Mouse (Mus musculus) ES-E14 (cell line): ENCODE data around the gene Il4i1. TPM values are rescaled to one million over a fixed set of nuclear protein-coding genes. Genes with fewer than 3 reads are reported as not detected.
A peak's percentile ranks its signal among the peaks of the same experiment; 100 is the strongest.

Source experiments
- DNase-seq: peaks from one replicate; pipeline ENCODE4 v3.0.0-alpha.2; 2013; ENCODE audit warnings: low read depth, low spot score
- H3K27ac ChIP-seq: 2 replicates; pipeline ENCODE4 v1.5.1; 2012; ENCODE audit warnings: low read depth, mild to moderate bottlenecking, low read length, moderate library complexity, mixed read lengths; ENCODE audit not compliant: poor library complexity, insufficient read depth, severe bottlenecking
- H3K36me3 ChIP-seq: 2 replicates; pipeline ENCODE4 v1.6.1; 2012; ENCODE audit warnings: mild to moderate bottlenecking, low read length, moderate library complexity, mixed read lengths; ENCODE audit not compliant: control insufficient read depth, poor library complexity, insufficient read depth, severe bottlenecking
- H3K4me1 ChIP-seq, 2 experiments: fragments of 150-350 bp in 1 of 2; sonication (generic) in 1 of 2; 2 replicates each; pipeline ENCODE4 v1.6.1; 2012; ENCODE audit warnings: low read length in 2 of 2, mild to moderate bottlenecking in 1 of 2, mixed read lengths in 1 of 2; ENCODE audit not compliant: control insufficient read depth in 2 of 2, insufficient read depth in 2 of 2, poor library complexity in 1 of 2
- H3K4me3 ChIP-seq, 2 experiments: fragments of 150-350 bp in 1 of 2; sonication (generic) in 1 of 2; 2 replicates each; pipeline ENCODE4 v1.5.1; 2012; ENCODE audit warnings: low read length in 2 of 2, low read depth in 1 of 2, mild to moderate bottlenecking in 1 of 2, mixed read lengths in 1 of 2; ENCODE audit not compliant: insufficient read depth in 1 of 2, poor library complexity in 1 of 2, severe bottlenecking in 1 of 2
- H3K9ac ChIP-seq: 2 replicates; pipeline ENCODE4 v1.6.1; 2012; ENCODE audit warnings: low read depth, mild to moderate bottlenecking, low read length, mixed read lengths; ENCODE audit not compliant: poor library complexity, insufficient read depth, severe bottlenecking
- H3K9me3 ChIP-seq: fragments of 150-350 bp; sonication (generic); 2 replicates; pipeline ENCODE4 v1.6.1; 2012; ENCODE audit warnings: low read depth, mild to moderate bottlenecking, low read length; ENCODE audit not compliant: control insufficient read depth, insufficient read depth
- CHD2 ChIP-seq: IDR thresholded peaks from 2 replicates; pipeline ENCODE4 v1.6.1; 2014; ENCODE audit warnings: mild to moderate bottlenecking, low read depth, low read length, inconsistent platforms
- HCFC1 ChIP-seq: IDR thresholded peaks from 2 replicates; pipeline ENCODE4 v1.6.1; 2012; ENCODE audit warnings: low read length, inconsistent platforms, borderline replicate concordance; ENCODE audit not compliant: insufficient read depth
- MAFK ChIP-seq: IDR thresholded peaks from 2 replicates; pipeline ENCODE4 v1.6.1; 2014; ENCODE audit warnings: mild to moderate bottlenecking, low read depth, low read length, inconsistent platforms; ENCODE audit not compliant: insufficient read depth
- ZC3H11A ChIP-seq: IDR thresholded peaks from 2 replicates; pipeline ENCODE4 v1.6.1; 2012; ENCODE audit warnings: low read depth, mild to moderate bottlenecking, inconsistent platforms, low read length, borderline replicate concordance
- ZNF384 ChIP-seq: IDR thresholded peaks from 2 replicates; pipeline ENCODE4 v1.6.1; 2012; ENCODE audit warnings: low read depth, low read length, inconsistent platforms
- in situ Hi-C, 2 experiments: fragments of 600-800 bp; cut with MboI; formaldehyde crosslinking; loops; one replicate each; pipeline ENCODE4 v1.15.1; 2025; ENCODE audit warnings: low sequenced_read_pairs in 2 of 2, inconsistent platforms in 1 of 2; ENCODE audit not compliant: unreplicated experiment in 2 of 2
- total RNA-seq: library from RNA; depleted of rRNA; stranded (reverse); fragments of 300-350 nt; gene quantifications from 2 replicates; pipeline ENCODE4 v1.2.3, GENCODE M21; 2012

Il4i1 gene
- total RNA-seq, 1 experiment, result 4.8 TPM

GRCm38 (mm10) chr7:44812651-44813325, 3.4 kb upstream of the Il4i1 start:
- Histone ChIP-seq H3K9ac (peak overlapping the region; percentile 68), H3K36me3 (peaks cover 6% of the 10 kb centered on the region; the same call in 1 of the 2 replicates), H3K4me3 (peak overlapping the region; percentile 27 to 62; a peak in 3 of 4 replicates), H3K27ac (no peak overlapping the region), H3K9me3 (no peaks in the 10 kb centered on the region), H3K4me1 (peaks cover 0 to 7% of the 10 kb centered on the region in 2 experiments; a peak in 2 of 4 replicates)
- in situ Hi-C loops, result no loop called here
- no peak for DNase-seq
- TF ChIP-seq CHD2 (no peak), ZC3H11A (no peak), MAFK (no peak), HCFC1 (no peak), ZNF384 (no peak)

GRCm38 (mm10) chr7:44813985-44814384, 2.2 kb upstream of the Il4i1 start:
- Histone ChIP-seq H3K4me1 (peaks cover 0 to 7% of the 10 kb centered on the region in 2 experiments; a peak in 2 of 4 replicates), H3K27ac (no peak overlapping the region), H3K9me3 (no peaks in the 10 kb centered on the region), H3K36me3 (peaks cover 9% of the 10 kb centered on the region; the same call in 1 of the 2 replicates), H3K4me3 (no peak overlapping the region), H3K9ac (no peak overlapping the region)
- no peak for DNase-seq
- in situ Hi-C loops, result no loop called here
- no peak for TF ChIP-seq MAFK
- TF ChIP-seq ZC3H11A, result no peak
- no peak for TF ChIP-seq CHD2
- TF ChIP-seq ZNF384, result no peak
- no peak for TF ChIP-seq HCFC1

DNA sequence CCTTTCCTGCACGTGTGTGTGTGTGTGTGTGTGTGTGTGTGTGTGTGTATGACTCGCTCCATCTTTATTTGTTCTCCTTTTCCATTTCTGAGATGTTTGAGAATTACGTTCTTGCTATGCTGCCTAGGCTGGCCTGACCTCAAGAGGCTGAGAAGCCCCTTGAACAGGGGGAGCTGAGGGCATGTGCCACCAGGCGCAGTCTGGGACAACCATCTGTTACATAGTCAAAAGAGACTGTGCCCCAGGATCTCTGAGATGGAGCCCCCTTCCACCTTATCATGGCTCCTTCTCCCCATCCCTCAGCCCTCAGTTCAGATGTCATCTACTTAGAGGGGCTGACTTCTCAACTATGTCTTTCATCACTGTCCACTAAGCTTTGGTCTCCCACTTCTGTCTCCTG, 1.8 kb upstream of the Il4i1 start:
- TF ChIP-seq ZC3H11A (no peak), HCFC1 (no peak), MAFK (no peak), ZNF384 (no peak), CHD2 (no peak)
- no peak overlapping the region for H3K27ac ChIP-seq
- in situ Hi-C loops, result no loop called here
- H3K9me3 ChIP-seq, result no peaks in the 10 kb centered on the region
- DNase-seq, result no peak
- H3K4me3 ChIP-seq, result no peak overlapping the region
- no peak overlapping the region for H3K9ac ChIP-seq
- H3K36me3 ChIP-seq, result peaks cover 9% of the 10 kb centered on the region; the same call in 1 of the 2 replicates
- H3K4me1 ChIP-seq, result peaks cover 0 to 9% of the 10 kb centered on the region in 2 experiments; a peak in 2 of 4 replicates

GRCm38 (mm10) chr7:44814952-44815553, 1.1 kb upstream of the Il4i1 start:
- Histone ChIP-seq H3K9me3 (no peaks in the 10 kb centered on the region), H3K9ac (peak overlapping the region; percentile 64; the same call in 1 of the 2 replicates), H3K27ac (peak overlapping the region; percentile 6; the same call in 1 of the 2 replicates), H3K4me3 (peak overlapping the region; percentile 44 to 75), H3K4me1 (peaks cover 2 to 15% of the 10 kb centered on the region in 2 experiments; a peak in 3 of 4 replicates), H3K36me3 (peaks cover 14% of the 10 kb centered on the region; the same call in 1 of the 2 replicates)
- in situ Hi-C loops, result no loop called here
- no peak for DNase-seq
- no peak for TF ChIP-seq CHD2
- TF ChIP-seq HCFC1, result no peak
- TF ChIP-seq ZC3H11A, result no peak
- TF ChIP-seq ZNF384, result no peak
- no peak for TF ChIP-seq MAFK
